Mouse (Mus musculus) E14TG2a.4 (cell line): Measurements from ENCODE around the gene Fam189a1.

Source experiments
- H3K27me3 ChIP-seq: 2 replicates; pipeline ENCODE4 v1.6.1; 2014; ENCODE audit warnings: low read length, control low read depth; ENCODE audit not compliant: insufficient read depth
- H3K36me3 ChIP-seq: 2 replicates; pipeline ENCODE4 v1.6.1; 2014; ENCODE audit warnings: low read length, control low read depth; ENCODE audit not compliant: insufficient read depth
- H3K4me1 ChIP-seq: replicated peaks from 2 replicates; pipeline ENCODE4 v1.6.1; 2014; ENCODE audit warnings: low read depth, low read length, control low read depth
- H3K4me3 ChIP-seq: replicated peaks from 2 replicates; pipeline ENCODE4 v1.5.1; 2014; ENCODE audit warnings: mild to moderate bottlenecking, low read length
- H3K9me3 ChIP-seq: 2 replicates; pipeline ENCODE4 v1.6.1; 2014; ENCODE audit warnings: low read length, control low read depth
- CTCF ChIP-seq: conservative IDR thresholded peaks from 2 replicates; pipeline ENCODE4 v1.5.1; 2014; ENCODE audit warnings: low read length
- NANOG ChIP-seq: IDR thresholded peaks from 2 replicates; pipeline ENCODE4 v1.6.1; 2014; ENCODE audit warnings: borderline replicate concordance, low read length, mixed read lengths
- POU5F1 ChIP-seq: IDR thresholded peaks from 2 replicates; pipeline ENCODE4 v1.6.1; 2014; ENCODE audit warnings: low read length, borderline replicate concordance

The Fam189a1 gene

DNA sequence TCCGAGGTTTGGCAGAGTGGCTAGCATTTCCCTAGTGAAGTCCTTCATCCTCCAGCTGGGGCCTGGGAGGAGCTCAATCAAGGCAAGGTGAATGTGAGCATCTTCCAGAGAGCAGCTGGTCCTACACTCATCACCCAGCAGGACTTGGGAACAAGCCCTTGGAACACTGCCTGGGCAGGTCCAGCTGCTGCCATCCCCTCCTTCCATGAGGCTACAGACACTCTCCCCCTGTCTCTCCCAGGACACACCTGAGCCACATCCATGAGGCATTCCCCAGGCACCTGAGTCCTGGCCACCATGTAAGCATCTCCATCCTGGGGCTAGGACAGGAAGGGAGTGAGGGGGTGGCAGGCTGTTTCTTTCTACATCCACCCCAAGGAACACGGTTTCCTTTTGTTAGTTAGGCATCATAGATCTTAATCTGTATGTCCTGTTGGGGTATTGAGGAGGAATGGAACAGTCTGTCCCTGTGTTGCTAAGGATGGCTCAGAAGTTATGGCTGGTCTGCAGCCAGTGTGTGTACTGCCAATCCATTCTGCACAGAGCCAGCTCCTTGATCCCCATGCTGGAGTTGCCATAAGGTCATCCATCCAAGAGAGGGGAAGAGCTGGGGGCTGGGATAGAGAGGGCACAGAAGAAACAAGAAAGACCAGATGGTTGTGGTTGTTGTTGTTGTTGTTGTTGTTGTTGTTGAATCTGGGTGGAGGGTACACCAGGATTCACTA is 174.7 kb downstream of the Fam189a1 start:
- TF ChIP-seq NANOG, result no peak
- no peak for TF ChIP-seq POU5F1
- TF ChIP-seq CTCF, result no peak
- H3K4me1 ChIP-seq, result no peaks in the 10 kb centered on the region
- no peak overlapping the region for H3K4me3 ChIP-seq
- no peaks in the 10 kb centered on the region for H3K9me3 ChIP-seq
- peaks cover 9% of the 10 kb centered on the region; the same call in 1 of the 2 replicates for H3K27me3 ChIP-seq
- no peaks in the 10 kb centered on the region for H3K36me3 ChIP-seq

DNA sequence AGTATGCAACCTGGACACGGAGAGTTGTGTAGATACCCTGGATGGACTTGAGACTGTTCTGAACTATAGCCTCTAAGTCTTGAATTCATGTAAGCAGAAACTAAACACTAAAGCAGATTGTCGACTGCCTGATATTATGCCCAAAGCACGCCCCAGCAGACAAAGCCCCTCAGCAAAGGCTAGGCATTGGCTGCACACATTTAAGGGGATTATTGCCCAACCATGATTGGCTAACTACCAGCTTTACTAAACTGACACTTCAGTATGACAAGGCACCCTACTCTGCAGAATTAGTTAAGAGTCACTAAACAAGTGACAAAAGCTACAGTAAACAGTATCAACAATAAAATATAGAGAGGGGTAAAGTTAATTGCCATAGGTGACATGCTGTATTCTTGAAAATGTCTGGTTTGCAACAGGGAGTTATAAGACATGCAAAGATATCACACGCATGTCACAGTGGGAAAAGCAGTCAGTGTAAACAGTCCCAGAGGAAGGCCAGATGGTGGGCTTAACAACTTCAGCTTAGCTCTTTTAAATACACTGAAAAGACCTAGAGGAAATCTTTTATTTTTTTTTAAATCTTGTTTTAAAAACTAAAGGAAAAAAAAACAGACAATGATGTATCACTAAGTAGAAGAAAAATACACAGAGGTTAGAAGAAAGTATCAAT is 182.6 kb downstream of the Fam189a1 start:
- Histone ChIP-seq H3K4me1 (no peaks in the 10 kb centered on the region), H3K9me3 (no peaks in the 10 kb centered on the region), H3K4me3 (no peak overlapping the region), H3K27me3 (no peaks in the 10 kb centered on the region), H3K36me3 (no peaks in the 10 kb centered on the region)
- TF ChIP-seq NANOG (no peak), POU5F1 (no peak), CTCF (no peak)

- Histone ChIP-seq H3K9me3 (no peaks in the 10 kb centered on the region), H3K27me3 (no peaks in the 10 kb centered on the region), H3K4me1 (no peaks in the 10 kb centered on the region), H3K4me3 (no peak overlapping the region), H3K36me3 (no peaks in the 10 kb centered on the region)
- TF ChIP-seq CTCF, result no peak
- TF ChIP-seq NANOG, result no peak
- no peak for TF ChIP-seq POU5F1
These were observed 194.2 kb downstream of the Fam189a1 start for GRCm38 (mm10) chr7:64962128-64962527.

- no peaks in the 10 kb centered on the region for H3K36me3 ChIP-seq
- TF ChIP-seq POU5F1 (no peak), CTCF (no peak), NANOG (no peak)
These were observed 197.3 kb downstream of the Fam189a1 start for GRCm38 (mm10) chr7:64959087-64959486.

DNA sequence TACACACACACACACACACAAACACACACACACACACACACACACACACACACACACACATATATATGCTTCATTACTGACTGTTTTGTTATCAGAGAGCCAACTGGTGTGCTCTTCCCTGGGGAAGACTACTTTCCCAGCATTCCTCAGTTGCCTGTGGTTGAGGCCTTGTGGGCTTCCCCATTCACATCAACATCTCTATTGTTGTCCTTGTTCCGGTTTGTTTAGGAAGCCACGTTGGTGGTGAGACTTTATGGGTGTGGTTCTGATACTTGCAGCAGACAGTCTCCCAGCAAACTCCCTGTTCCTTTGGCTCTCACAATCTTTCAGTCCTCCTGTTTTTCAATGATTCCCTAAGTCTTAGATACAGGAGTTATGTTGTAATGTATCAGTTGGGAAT is 204.2 kb downstream of the Fam189a1 start:
- H3K4me3 ChIP-seq, result no peak overlapping the region
- H3K4me1 ChIP-seq, result peaks cover 29% of the 10 kb centered on the region
- H3K9me3 ChIP-seq, result no peaks in the 10 kb centered on the region
- H3K36me3 ChIP-seq, result no peaks in the 10 kb centered on the region
- no peaks in the 10 kb centered on the region for H3K27me3 ChIP-seq
- no peak for TF ChIP-seq CTCF

More at GRCm38 (mm10) chr7:64959087-64959486, 197.3 kb downstream of the Fam189a1 start:
- Histone ChIP-seq H3K9me3 (no peaks in the 10 kb centered on the region), H3K27me3 (no peaks in the 10 kb centered on the region), H3K4me1 (no peaks in the 10 kb centered on the region), H3K4me3 (no peak overlapping the region)

DNA sequence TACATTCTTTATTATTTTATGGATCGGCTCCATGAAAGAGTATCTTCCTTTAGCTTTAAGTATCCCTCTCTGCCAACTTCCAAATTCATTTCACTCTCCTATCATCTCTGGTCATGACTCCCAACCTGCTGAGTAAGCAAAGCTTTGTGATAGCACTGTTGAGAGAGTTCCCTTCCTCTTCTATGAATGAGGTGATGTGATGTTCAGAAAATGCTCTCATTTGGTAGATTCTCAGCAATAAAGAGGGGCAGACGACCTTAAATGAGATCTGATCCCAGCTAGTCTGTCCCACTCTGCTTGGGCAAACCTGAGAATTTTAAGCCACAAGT is 205.6 kb downstream of the Fam189a1 start:
- H3K36me3 ChIP-seq, result no peaks in the 10 kb centered on the region
- no peaks in the 10 kb centered on the region for H3K9me3 ChIP-seq
- H3K4me3 ChIP-seq, result no peak overlapping the region
- TF ChIP-seq POU5F1 (no peak), CTCF (no peak), NANOG (no peak)
- no peaks in the 10 kb centered on the region for H3K27me3 ChIP-seq
- H3K4me1 ChIP-seq, result peaks cover 29% of the 10 kb centered on the region

DNA sequence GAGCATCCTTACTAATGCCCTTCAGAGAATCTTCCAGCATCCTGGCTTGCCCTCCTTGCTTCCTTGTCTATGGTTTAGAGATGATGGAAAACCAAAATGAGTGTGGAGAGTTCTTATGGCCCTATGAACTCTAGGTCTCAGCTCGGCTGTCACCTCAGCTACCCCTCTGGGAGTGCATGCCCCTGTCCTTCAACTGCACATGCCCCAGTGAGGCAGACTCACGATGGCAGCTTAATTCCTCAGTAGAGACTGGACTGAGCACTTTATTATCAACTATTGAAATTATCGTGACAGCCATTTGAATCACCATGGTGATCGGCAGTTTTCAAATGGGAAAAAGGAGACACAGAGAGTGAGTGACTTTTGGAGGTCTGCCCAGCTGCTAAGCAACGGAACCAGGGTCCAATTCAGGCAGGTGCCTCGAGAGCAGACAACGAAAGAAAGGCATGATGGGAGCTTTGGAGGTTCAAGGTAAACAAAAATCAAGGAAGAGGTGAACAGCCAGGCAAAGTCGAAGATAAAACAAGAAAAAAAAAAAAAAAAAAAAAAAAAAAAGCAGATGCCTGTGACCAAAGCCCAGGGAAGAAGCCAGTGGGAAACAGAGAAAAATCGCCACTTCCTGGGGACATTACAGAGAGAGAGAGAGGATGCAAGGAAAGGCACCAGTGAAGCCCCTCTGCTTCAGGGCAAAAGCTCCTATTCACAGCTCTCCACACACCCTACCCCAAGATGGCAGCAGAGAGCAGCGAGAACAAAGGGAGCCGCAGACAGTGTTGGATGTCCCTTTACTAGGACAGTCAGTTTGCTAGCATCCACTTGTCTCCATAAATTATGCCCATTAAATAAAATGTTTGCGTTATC is 206.2 kb downstream of the Fam189a1 start:
- Histone ChIP-seq H3K4me1 (peaks cover 29% of the 10 kb centered on the region), H3K36me3 (no peaks in the 10 kb centered on the region), H3K4me3 (no peak overlapping the region), H3K9me3 (no peaks in the 10 kb centered on the region), H3K27me3 (no peaks in the 10 kb centered on the region)
- peak; percentile 66 for TF ChIP-seq CTCF
- TF ChIP-seq POU5F1, result no peak

- Histone ChIP-seq H3K9me3 (no peaks in the 10 kb centered on the region), H3K36me3 (no peaks in the 10 kb centered on the region)
These were observed 206.9 kb downstream of the Fam189a1 start for GRCm38 (mm10) chr7:64949465-64949864.

More at GRCm38 (mm10) chr7:64949465-64949864, 206.9 kb downstream of the Fam189a1 start:
- no peaks in the 10 kb centered on the region for H3K27me3 ChIP-seq
- H3K4me1 ChIP-seq, result peaks cover 33% of the 10 kb centered on the region
- H3K4me3 ChIP-seq, result no peak overlapping the region
- TF ChIP-seq POU5F1 (no peak), NANOG (no peak), CTCF (no peak)
